Mouse (Mus musculus) heart, embryonic 16.5 days (tissue): Measurements from ENCODE around the gene Mbnl1. TPM values are rescaled to one million over a fixed set of nuclear protein-coding genes. Genes with fewer than 3 reads are reported as not detected.

Source experiments
- ATAC-seq: fragments of 200-750 bp; cut with Nextera tagmentation; replicated peaks from 2 replicates; pipeline ENCODE4 v1.8.0; 2017; ENCODE audit warnings: moderate number of reproducible peaks; ENCODE audit not compliant: insufficient read depth, low FRiP score; ENCODE audit errors: extremely low read depth
- H3K27ac ChIP-seq: fragments of 300-500 bp; sonication (generic); 2 replicates; pipeline ENCODE4 v1.5.1; 2014; ENCODE audit warnings: mild to moderate bottlenecking, low read length, control low read depth, moderate library complexity
- H3K27me3 ChIP-seq: fragments of 300-500 bp; sonication (generic); 2 replicates; pipeline ENCODE4 v1.6.1; 2014; ENCODE audit warnings: low read length, mixed read lengths; ENCODE audit not compliant: control insufficient read depth, insufficient read depth
- H3K36me3 ChIP-seq: fragments of 300-500 bp; sonication (generic); 2 replicates; pipeline ENCODE4 v1.6.1; 2014; ENCODE audit not compliant: control insufficient read depth, insufficient read depth
- H3K4me1 ChIP-seq: fragments of 300-500 bp; sonication (generic); 2 replicates; pipeline ENCODE4 v1.6.1; 2014; ENCODE audit warnings: low read length, mixed read lengths; ENCODE audit not compliant: control insufficient read depth, insufficient read depth
- H3K4me2 ChIP-seq: fragments of 300-500 bp; sonication (generic); 2 replicates; pipeline ENCODE4 v1.6.1; 2014; ENCODE audit warnings: low read depth, mild to moderate bottlenecking, control low read depth, low read length
- H3K4me3 ChIP-seq: fragments of 300-500 bp; sonication (generic); 2 replicates; pipeline ENCODE4 v1.5.1; 2014; ENCODE audit warnings: mild to moderate bottlenecking, control low read depth, low read length
- H3K9ac ChIP-seq: fragments of 300-500 bp; sonication (generic); 2 replicates; pipeline ENCODE4 v1.6.1; 2014; ENCODE audit warnings: low read length, control low read depth
- H3K9me3 ChIP-seq: fragments of 300-500 bp; sonication (generic); replicated peaks from 2 replicates; pipeline ENCODE4 v1.6.1; 2016; ENCODE audit warnings: low read length; ENCODE audit not compliant: control insufficient read depth
- WGBS: fragments of 180-500 bp; shearing (Covaris S2); extraction: QIAGEN DNeasy Blood & Tissue Kit; methylation state at CpG from one replicate; pipeline ENCODE4 v1.1.7; 2014; 5-methylcytosine and 5-hydroxymethylcytosine counted together
- polyA plus RNA-seq: library from polyadenylated mRNA; unstranded; fragments of >200 nt; fragmentation: Nextera tagmentation; extraction: Ambion mirVana; gene quantifications from 2 replicates; pipeline ENCODE4 v1.2.1, GENCODE M21; 2015

Gene Mbnl1
- polyA plus RNA-seq, 1 experiment from 2014 or later: 92.8 TPM

GRCm38 (mm10) chr3:60568171-60568684 is 95.6 kb downstream of the Mbnl1 start:
- 85% methylated on average over 1 of the region's 1 CpGs for WGBS
- no peak for ATAC-seq
- Histone ChIP-seq H3K4me1 (peaks cover 37% of the 10 kb centered on the region), H3K27ac (no peak overlapping the region), H3K4me2 (no peak overlapping the region), H3K4me3 (no peak overlapping the region), H3K27me3 (no peaks in the 10 kb centered on the region), H3K9ac (no peak overlapping the region), H3K36me3 (no peaks in the 10 kb centered on the region), H3K9me3 (no peaks in the 10 kb centered on the region)

GRCm38 (mm10) chr3:60568801-60569568 is 96.4 kb downstream of the Mbnl1 start:
- WGBS: 41% methylated on average over 6 of the region's 6 CpGs
- ATAC-seq: no peak
- H3K4me1 ChIP-seq: peaks cover 35% of the 10 kb centered on the region
- H3K4me2 ChIP-seq: no peak overlapping the region
- H3K9me3 ChIP-seq: no peaks in the 10 kb centered on the region
- no peak overlapping the region for H3K9ac ChIP-seq
- no peak overlapping the region for H3K27ac ChIP-seq
- H3K27me3 ChIP-seq: no peaks in the 10 kb centered on the region
- H3K36me3 ChIP-seq: no peaks in the 10 kb centered on the region
- H3K4me3 ChIP-seq: no peak overlapping the region

- ATAC-seq: no peak
- Histone ChIP-seq H3K27ac (no peak overlapping the region), H3K27me3 (no peaks in the 10 kb centered on the region), H3K4me2 (no peak overlapping the region), H3K9me3 (no peaks in the 10 kb centered on the region), H3K36me3 (no peaks in the 10 kb centered on the region), H3K9ac (no peak overlapping the region), H3K4me3 (no peak overlapping the region), H3K4me1 (peaks cover 36% of the 10 kb centered on the region)
- WGBS: 56% methylated on average over 2 of the region's 2 CpGs
Observed at GRCm38 (mm10) chr3:60569781-60570180, 97.2 kb downstream of the Mbnl1 start.

- 27% methylated on average over 5 of the region's 5 CpGs for WGBS
- Histone ChIP-seq H3K4me2 (peak overlapping the region; percentile 23; the same call in 1 of the 2 replicates), H3K36me3 (no peaks in the 10 kb centered on the region), H3K9me3 (no peaks in the 10 kb centered on the region), H3K27me3 (no peaks in the 10 kb centered on the region), H3K27ac (peak overlapping the region; percentile 35; the same call in 1 of the 2 replicates), H3K4me1 (peaks cover 44% of the 10 kb centered on the region), H3K9ac (no peak overlapping the region), H3K4me3 (no peak overlapping the region)
- 0 out of 2 replicates have a peak, but pooled peaks have one; percentile 32 for ATAC-seq
Observed at GRCm38 (mm10) chr3:60570491-60571022, 97.9 kb downstream of the Mbnl1 start.

- H3K4me3 ChIP-seq: no peak overlapping the region
- H3K4me1 ChIP-seq: peaks cover 46% of the 10 kb centered on the region
- 83% methylated on average over 1 of the region's 1 CpGs for WGBS
- H3K27me3 ChIP-seq: no peaks in the 10 kb centered on the region
- no peak overlapping the region for H3K4me2 ChIP-seq
- H3K27ac ChIP-seq: no peak overlapping the region
- H3K9me3 ChIP-seq: no peaks in the 10 kb centered on the region
- no peak for ATAC-seq
- H3K36me3 ChIP-seq: no peaks in the 10 kb centered on the region
- H3K9ac ChIP-seq: no peak overlapping the region
Observed at GRCm38 (mm10) chr3:60571493-60571892, 98.9 kb downstream of the Mbnl1 start.

GRCm38 (mm10) chr3:60574199-60574598 is 101.6 kb downstream of the Mbnl1 start:
- ATAC-seq: no peak
- peak overlapping the region; percentile 56; the same call in 1 of the 2 replicates for H3K27ac ChIP-seq
- H3K9ac ChIP-seq: no peak overlapping the region
- H3K4me2 ChIP-seq: no peak overlapping the region
- H3K36me3 ChIP-seq: no peaks in the 10 kb centered on the region
- H3K9me3 ChIP-seq: no peaks in the 10 kb centered on the region
- H3K4me3 ChIP-seq: no peak overlapping the region
- WGBS: 67% methylated on average over 9 of the region's 9 CpGs
- H3K27me3 ChIP-seq: no peaks in the 10 kb centered on the region
- peaks cover 59% of the 10 kb centered on the region for H3K4me1 ChIP-seq

- no peak overlapping the region for H3K4me2 ChIP-seq
- H3K36me3 ChIP-seq: no peaks in the 10 kb centered on the region
- H3K4me1 ChIP-seq: peaks cover 53% of the 10 kb centered on the region
- H3K27ac ChIP-seq: peak overlapping the region; percentile 56; the same call in 1 of the 2 replicates
- H3K9me3 ChIP-seq: no peaks in the 10 kb centered on the region
- no peak overlapping the region for H3K9ac ChIP-seq
- H3K27me3 ChIP-seq: no peaks in the 10 kb centered on the region
- no peak overlapping the region for H3K4me3 ChIP-seq
- ATAC-seq: no peak
- WGBS: 78% methylated on average over 4 of the region's 4 CpGs
Observed at GRCm38 (mm10) chr3:60574849-60575524, 102.4 kb downstream of the Mbnl1 start.

GRCm38 (mm10) chr3:60575945-60576344 is 103.3 kb downstream of the Mbnl1 start:
- Histone ChIP-seq H3K4me3 (peak overlapping the region; percentile 24; the same call in 1 of the 2 replicates), H3K36me3 (no peaks in the 10 kb centered on the region), H3K27ac (peak overlapping the region; percentile 66), H3K4me2 (peak overlapping the region; percentile 50), H3K9ac (peak overlapping the region; percentile 45), H3K27me3 (no peaks in the 10 kb centered on the region), H3K4me1 (peaks cover 56% of the 10 kb centered on the region), H3K9me3 (no peaks in the 10 kb centered on the region)
- 18% methylated on average over 2 of the region's 2 CpGs for WGBS
- ATAC-seq: no peak
